Mouse (Mus musculus): Measurements from ENCODE around the gene Inka2.

Gene Inka2

DNA sequence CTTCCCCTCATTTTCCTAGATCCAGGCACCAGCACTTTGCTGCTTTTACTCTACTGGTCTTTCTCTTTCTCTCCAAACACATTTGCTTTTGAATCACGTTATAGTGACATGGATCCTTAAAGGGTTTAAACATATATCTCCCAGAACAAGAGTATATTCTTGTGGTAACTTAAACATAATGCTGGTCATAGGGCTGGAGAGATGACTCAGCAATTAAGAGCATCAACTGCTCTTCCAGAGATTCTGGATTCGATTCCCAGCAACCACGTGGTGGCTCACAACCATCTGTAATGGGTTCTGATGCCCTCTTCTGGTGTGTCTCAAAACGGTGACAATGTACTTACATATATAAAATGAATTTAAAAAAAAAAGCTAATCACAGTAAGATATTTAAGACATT lies 28.0 kb downstream of the Inka2 start:
- DNase-seq: no peak

GRCm38 (mm10) chr3:105733538-105733937 lies 29.1 kb downstream of the Inka2 start:
- no peak for DNase-seq

DNA sequence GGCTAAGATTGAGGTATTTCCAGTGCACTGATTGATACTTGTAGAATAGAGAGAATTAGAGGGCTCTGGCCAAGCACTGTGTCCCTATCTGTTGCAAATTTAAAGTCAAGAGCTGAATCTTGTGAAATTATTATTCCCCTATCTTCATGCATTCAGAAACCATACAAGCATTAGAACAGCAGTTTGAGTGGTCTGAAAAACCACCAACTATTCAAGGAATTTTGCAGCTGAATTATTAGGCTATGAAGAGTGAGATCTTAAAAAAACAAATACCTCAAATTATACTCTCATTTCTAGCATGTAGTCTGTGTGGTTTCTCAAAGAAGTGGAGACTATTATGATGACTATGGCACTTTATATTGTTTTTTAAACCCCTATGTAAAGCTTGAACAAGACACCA lies 30.9 kb downstream of the Inka2 start:
- no peak for DNase-seq

GRCm38 (mm10) chr3:105736148-105736547 lies 31.7 kb downstream of the Inka2 start:
- DNase-seq: no peak

DNA sequence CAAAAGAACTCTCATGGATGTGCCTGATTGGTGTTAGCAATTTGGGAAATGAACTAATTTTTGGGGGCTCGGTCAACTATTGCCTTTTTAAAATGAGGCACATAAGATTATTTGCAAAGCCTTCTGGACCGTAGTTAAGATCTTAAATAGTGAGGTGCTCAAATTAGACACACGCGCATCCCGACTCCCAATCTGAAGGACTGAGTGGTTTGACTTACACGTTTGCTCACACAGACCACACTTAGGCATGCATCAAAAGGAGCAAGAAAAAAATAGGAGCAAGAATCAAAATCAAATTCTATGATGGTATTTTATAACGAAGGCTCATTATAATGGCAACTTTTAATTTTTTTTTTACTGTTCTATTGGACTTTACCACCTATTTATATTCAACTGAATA lies 32.7 kb downstream of the Inka2 start:
- no peak for DNase-seq

DNA sequence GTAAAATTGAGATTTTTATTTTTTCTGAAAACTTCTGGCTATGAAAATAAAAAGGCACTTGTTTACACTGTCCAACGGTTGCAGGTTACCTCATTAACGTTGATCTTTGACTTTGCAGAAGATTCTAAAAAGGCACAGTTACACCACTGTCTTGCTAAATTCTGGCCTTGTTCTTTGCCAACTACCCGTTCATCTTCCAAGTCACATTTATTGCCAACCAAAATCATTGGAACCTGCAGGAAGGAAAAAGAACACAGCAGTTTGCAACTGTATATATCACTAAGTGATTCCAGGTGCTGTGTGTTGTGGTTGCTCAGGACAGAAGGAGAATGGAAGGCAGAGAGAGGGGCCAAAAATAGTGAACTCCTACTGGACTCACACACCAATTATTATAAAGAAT lies 33.3 kb downstream of the Inka2 start:
- DNase-seq: no peak

DNA sequence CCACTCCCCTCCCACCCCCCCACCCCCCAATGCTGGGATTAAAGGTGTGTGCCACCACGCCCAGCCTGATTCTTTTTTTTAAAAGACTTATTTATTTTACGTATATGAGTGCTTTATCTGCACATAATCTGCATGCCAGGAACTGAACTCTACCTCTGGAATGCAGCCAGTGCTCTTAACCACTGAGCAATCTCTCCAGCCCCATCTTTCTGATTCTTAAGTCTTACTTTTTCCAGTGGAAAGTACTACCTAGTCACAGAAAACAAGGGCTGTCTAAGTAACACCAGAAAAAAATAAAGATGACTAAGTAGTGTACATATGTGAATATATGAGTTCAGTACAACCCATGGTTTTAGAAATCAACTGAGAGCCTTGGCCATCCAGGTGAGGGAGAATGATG lies 42.1 kb downstream of the Inka2 start:
- DNase-seq: no peak

DNA sequence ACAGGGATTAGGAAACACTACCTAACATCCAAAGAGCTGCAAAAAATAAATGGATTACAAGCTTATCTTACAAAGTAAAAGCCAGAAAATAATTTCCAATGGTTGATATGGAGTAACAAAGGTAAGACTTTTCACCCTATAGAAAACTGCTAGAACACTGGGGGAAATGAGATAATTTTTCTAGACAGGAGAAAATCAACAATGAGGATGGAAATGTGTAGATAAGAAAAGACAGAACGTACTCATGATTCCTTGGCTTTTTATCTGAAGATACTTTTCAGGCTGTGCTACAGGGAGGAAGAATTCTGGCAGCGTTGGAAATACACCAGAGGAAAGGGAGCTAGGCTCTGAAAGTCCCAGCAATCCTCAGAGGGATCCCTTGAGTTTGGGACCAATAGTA lies 46.4 kb downstream of the Inka2 start:
- DNase-seq: no peak

- no peak for DNase-seq
Measured at GRCm38 (mm10) chr3:105754184-105754583, 49.8 kb downstream of the Inka2 start.

GRCm38 (mm10) chr3:105755123-105755522 lies 50.7 kb downstream of the Inka2 start:
- no peak for DNase-seq

DNA sequence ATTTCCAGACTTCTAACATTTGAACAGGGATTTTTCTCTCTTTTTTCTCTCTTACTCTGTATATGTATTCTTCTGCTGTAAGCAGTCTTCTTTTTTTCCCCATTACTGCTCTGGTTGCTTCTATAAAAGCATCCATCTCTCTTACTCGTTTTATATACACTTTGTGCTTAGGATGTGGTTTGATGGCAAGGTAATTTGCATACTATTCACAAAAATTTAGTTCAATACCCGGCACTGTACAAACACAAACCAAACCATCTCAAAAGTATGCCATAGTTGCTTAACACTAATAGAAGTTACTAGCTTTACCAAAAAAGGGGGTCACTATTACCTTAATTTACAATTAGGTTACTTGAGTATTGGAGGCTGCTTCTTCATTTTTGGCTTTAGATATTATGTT lies 52.1 kb downstream of the Inka2 start:
- DNase-seq: no peak

GRCm38 (mm10) chr3:105757323-105758083 lies 53.1 kb downstream of the Inka2 start:
- DNase-seq: no peak

- DNase-seq: no peak
Measured at GRCm38 (mm10) chr3:105758098-105758497, 53.7 kb downstream of the Inka2 start.

- DNase-seq: no peak
Measured at GRCm38 (mm10) chr3:105758658-105759057, 54.3 kb downstream of the Inka2 start.

DNA sequence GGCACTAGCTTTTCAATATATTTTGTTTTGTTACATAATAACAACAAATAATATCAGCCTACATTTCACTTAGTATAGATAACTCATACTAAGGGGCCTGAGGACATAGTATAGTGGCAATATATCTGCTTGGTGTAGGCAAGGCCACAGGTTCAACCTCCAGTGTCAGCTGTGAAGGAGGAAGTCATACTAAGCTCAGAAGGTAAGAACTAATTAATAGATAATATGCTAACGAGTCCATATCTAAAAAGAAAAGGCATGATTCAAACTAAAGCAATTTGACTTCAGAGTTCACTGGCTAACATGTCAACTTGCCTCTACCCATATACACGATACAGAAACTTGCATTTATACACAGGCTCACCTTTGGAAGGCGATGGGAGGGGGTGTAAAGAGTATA lies 55.7 kb downstream of the Inka2 start:
- DNase-seq: no peak

DNA sequence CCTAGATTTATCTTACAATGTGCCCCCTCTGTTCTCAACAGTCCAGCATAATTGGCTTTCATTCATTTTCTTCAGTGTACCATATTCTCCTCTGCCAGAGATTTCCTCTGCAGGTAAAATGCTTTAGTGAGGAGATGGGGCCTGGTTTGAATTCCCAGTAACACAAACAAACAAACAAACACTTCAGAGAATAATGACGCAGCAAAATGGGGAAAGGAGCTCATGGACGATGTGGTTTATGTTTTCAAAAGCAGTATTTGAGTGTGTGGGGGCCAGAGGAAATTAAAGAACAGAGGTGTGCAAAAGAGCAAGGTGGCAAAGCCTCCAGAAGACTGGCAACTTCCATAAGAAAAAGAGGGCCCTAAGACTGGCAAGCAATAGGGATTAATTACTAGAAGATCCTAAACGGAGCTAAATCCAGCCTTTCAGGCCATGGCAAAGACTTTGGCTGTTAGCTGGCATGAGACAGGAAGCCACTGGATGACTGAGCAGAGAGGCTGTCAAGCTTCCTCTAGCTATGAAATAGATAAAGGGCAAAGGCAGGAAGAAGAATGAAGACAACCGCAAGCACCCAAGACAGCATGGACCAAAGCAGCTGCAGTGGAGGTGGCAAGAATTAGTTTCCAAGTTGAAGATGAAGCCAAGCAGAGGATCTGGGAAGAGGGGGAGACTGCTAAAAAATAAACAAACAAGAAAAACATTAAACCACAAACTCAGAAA lies 58.9 kb downstream of the Inka2 start:
- DNase-seq: no peak

- no peak for DNase-seq
Measured at GRCm38 (mm10) chr3:105768529-105768928, 64.1 kb downstream of the Inka2 start.

DNA sequence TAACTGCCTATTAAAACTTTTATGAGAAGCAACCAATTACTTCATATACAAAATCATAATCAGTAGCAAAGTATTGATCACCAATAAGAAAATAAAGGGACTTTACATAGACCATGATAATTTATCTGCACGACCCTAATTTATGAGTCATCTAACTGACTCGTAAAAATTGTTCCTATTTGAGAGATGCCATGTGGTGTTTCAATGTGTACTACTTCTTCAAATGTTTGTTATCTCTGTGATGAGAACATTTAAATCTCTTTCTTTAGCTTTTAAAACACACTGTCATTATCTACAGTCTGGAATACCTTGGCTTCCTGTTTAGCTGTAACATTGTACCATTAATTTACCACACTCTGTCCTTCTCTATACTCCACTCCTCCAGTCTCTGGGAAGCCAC lies 65.0 kb downstream of the Inka2 start:
- DNase-seq: no peak
